Mouse (Mus musculus): ENCODE measurements at regions not wholly inside any gene's neighbourhood (a gene's known extent, or its start where the extent isn't known, plus 50 kb on each side); places are given as distances from the start of the nearest gene placed in this dataset.

- no peak for DNase-seq (ENCODE audit: low read depth, low spot score)
Measured at GRCm38 (mm10) chr16:79718230-79718629, 627.3 kb upstream of the Tmprss15 start.

GRCm38 (mm10) chr16:79692444-79692843 is 601.5 kb upstream of the Tmprss15 start:
- no peak for DNase-seq (ENCODE audit: low read depth, low spot score)

GRCm38 (mm10) chr16:79651162-79651741 is 560.4 kb upstream of the Tmprss15 start:
- DNase-seq (ENCODE audit: low read depth, low spot score): no peak

- no peak for DNase-seq (ENCODE audit: low read depth, low spot score)
Measured at GRCm38 (mm10) chr16:79640898-79641297, 550.0 kb upstream of the Tmprss15 start.

- no peak for DNase-seq (ENCODE audit: low read depth, low spot score)
Measured at GRCm38 (mm10) chr16:79627139-79627538, 536.2 kb upstream of the Tmprss15 start.

GRCm38 (mm10) chr16:79611002-79611401 is 520.1 kb upstream of the Tmprss15 start:
- no peak for DNase-seq (ENCODE audit: low read depth, low spot score)

- no peak for DNase-seq (ENCODE audit: low read depth, low spot score)
Measured at GRCm38 (mm10) chr16:79590891-79591290, 500.0 kb upstream of the Tmprss15 start.

GRCm38 (mm10) chr16:79585745-79586144 is 494.8 kb upstream of the Tmprss15 start:
- DNase-seq (ENCODE audit: low read depth, low spot score): no peak

- no peak for DNase-seq (ENCODE audit: low read depth, low spot score)
Measured at GRCm38 (mm10) chr16:79570867-79571266, 480.0 kb upstream of the Tmprss15 start.

- peak; percentile 2 for DNase-seq (ENCODE audit: low read depth, low spot score)
Measured at GRCm38 (mm10) chr16:79534370-79534769, 443.5 kb upstream of the Tmprss15 start.

- DNase-seq (ENCODE audit: low read depth, low spot score): no peak
Measured at GRCm38 (mm10) chr16:79492493-79492892, 401.6 kb upstream of the Tmprss15 start.

- DNase-seq (ENCODE audit: low read depth, low spot score): no peak
Measured at GRCm38 (mm10) chr16:79450871-79451270, 360.0 kb upstream of the Tmprss15 start.

GRCm38 (mm10) chr16:79449732-79450131 is 358.8 kb upstream of the Tmprss15 start:
- peak; percentile 5 for DNase-seq (ENCODE audit: low read depth, low spot score)

GRCm38 (mm10) chr16:79407385-79407784 is 316.5 kb upstream of the Tmprss15 start:
- no peak for DNase-seq (ENCODE audit: low read depth, low spot score)

GRCm38 (mm10) chr16:79406216-79406615 is 315.3 kb upstream of the Tmprss15 start:
- no peak for DNase-seq (ENCODE audit: low read depth, low spot score)

GRCm38 (mm10) chr16:79404064-79404463 is 313.2 kb upstream of the Tmprss15 start:
- DNase-seq (ENCODE audit: low read depth, low spot score): no peak

- no peak for DNase-seq (ENCODE audit: low read depth, low spot score)
Measured at GRCm38 (mm10) chr16:79400100-79400499, 309.2 kb upstream of the Tmprss15 start.

GRCm38 (mm10) chr16:79398476-79398875 is 307.6 kb upstream of the Tmprss15 start:
- no peak for DNase-seq (ENCODE audit: low read depth, low spot score)

- DNase-seq (ENCODE audit: low read depth, low spot score): no peak
Measured at GRCm38 (mm10) chr16:79394425-79394824, 303.5 kb upstream of the Tmprss15 start.

- no peak for DNase-seq (ENCODE audit: low read depth, low spot score)
Measured at GRCm38 (mm10) chr16:79386421-79386820, 295.5 kb upstream of the Tmprss15 start.

- DNase-seq (ENCODE audit: low read depth, low spot score): no peak
Measured at GRCm38 (mm10) chr16:79350127-79350526, 259.2 kb upstream of the Tmprss15 start.

GRCm38 (mm10) chr16:79342453-79342852 is 251.6 kb upstream of the Tmprss15 start:
- DNase-seq (ENCODE audit: low read depth, low spot score): no peak

- no peak for DNase-seq (ENCODE audit: low read depth, low spot score)
Measured at GRCm38 (mm10) chr16:79336416-79336815, 245.5 kb upstream of the Tmprss15 start.

- no peak for DNase-seq (ENCODE audit: low read depth, low spot score)
Measured at GRCm38 (mm10) chr16:79336016-79336415, 245.1 kb upstream of the Tmprss15 start.
